Mouse (Mus musculus): ENCODE data around the gene Aldoart2.
"Not testable (repeated sequence)": the region's sequence is repeated elsewhere in the genome, so short reads cannot be mapped to it uniquely, and the experiment has no call there.

Aldoart2 gene

DNA sequence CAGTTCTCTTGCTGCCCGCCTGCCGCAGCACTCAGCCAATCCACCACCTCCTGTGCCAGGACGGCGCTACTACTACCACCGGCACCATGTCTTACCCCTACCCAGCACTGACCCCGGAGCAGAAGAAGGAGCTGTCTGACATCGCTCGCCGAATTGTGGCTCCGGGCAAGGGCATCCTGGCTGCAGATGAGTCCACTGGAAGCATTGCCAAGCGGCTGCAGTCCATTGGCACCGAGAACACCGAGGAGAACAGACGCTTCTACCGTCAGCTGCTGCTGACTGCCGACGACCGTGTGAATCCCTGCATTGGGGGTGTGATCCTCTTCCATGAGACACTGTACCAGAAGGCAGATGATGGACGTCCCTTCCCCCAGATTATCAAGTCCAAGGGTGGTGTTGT lies at the start of gene Aldoart2:
Aldoart2 (plus strand) TSS at position 34 of the 400 bp plus-strand sequence.
- no peak for DNase-seq (ENCODE audit: low spot score)

DNA sequence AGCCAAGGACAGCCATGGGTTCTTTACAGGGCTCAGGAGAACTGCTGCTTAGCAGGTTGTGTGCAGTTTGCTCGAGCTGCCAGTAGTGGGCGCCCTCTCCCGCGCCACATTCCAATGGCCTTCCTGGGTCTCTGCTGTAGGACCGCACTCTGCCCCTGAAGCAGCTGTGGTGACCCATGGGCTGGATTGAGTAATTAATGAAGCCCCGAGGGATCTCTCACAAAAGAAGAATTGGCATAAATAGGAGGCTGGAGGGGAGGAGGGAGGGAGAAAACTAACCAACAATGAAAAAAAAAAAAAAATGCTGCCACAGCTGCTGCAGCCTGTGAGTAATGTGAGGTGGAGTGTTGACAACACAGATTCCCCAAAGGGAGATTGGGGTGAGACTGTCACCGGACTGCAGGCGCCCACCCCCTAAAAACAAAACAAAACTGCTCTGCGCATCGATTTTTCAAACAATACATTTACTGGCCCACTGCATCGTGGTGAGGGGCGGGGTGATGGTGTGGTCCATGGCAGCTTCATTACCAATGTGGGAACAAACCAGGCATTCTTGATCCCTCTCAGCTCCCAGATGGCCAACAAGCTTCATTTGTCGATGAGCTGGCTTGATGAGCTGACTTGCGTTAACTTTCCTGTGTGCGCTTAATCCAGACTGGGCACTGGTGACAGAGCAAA lies 46.8 kb upstream of the Aldoart2 start:
- no peak for DNase-seq (ENCODE audit: low spot score)

DNA sequence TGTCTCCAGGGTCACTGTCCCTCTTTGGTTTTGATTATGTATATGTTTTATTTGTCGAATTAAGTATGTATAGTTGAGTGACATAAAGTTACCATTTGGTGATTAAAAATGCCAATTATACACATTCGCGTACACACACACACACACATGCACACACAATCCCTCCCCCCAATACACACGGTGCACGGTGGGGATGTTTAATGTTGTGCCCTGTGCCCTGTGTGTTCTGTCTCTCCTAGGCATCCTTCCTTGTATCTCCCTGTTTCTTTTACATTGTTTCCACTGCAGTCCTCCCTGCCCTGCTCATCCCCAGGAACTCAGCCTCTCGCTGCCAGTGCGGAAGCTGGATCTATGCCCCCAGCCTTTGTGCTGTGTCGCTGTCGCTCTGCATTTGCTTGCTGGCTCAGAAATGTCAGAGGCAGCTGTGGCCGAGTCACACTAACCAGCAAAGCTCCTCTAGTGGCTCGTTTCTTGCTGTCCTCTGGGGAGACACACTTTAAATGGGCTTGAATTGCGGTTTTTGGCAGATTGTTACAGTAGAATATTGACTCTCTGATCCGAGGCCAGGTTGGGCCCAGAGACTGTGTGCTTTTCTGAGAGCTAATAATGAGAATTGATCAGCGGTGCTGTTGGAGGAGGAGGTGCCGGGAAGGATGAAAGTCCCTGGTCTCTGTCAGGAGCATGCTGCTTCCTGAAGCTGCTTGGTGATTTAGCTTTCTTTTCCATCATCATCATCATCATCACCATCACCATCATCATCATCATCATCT lies 37.9 kb upstream of the Aldoart2 start:
- no peak for DNase-seq (ENCODE audit: low spot score)

DNA sequence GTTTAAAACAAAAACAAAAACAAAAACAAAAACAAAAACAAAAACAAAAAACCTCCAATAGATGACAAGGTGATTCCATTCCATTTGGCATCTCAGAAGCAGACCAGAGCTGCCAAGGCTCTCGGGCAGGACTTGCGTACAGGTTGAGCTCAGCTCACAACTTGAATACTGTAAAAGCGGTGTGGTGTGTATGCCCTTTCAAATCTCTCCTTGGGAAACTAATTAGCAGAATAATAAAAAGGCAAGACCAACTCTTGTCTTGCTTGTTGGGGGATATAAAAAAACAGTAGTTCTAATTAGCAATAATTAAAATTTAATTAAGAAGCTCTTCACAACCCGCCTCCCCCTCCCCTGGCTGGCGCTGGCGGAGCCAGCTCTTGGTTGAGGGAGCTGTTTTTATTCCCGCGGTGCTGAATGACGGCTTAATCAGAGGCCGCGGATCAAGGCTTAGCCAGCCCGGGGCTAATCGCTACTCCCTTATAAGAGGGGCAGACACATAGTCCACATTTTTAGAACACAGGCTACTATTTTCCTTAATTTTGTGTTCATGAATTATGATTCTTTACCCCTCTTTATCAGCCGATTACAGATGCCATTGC lies 28.4 kb upstream of the Aldoart2 start:
- no peak for DNase-seq (ENCODE audit: low spot score)

DNA sequence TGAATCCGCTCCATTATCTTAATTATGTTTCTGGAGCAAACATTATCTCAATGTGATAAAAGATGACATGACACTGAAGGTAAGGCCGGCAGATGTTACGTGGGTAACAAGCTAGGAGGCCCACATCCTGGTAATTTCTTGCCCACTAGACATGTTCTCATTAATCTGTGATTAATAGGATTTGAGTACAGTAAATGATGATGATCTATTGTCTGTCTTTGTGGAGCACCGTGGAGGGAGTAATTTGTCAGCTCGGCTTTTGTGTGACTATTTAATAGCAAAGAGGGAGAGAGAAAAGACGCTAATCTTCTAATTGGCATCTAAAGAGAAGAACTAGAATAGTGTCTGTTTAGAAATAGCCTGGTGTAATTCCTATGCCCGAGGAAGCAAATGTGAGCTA lies 27.3 kb upstream of the Aldoart2 start:
- DNase-seq (ENCODE audit: low spot score), result no peak

GRCm38 (mm10) chr12:55538328-55538971 lies 26.6 kb upstream of the Aldoart2 start:
- no peak for DNase-seq (ENCODE audit: low spot score)

GRCm38 (mm10) chr12:55539157-55539556 lies 25.9 kb upstream of the Aldoart2 start:
- DNase-seq (ENCODE audit: low spot score), result no peak

- not testable (repeated sequence) for DNase-seq (ENCODE audit: low spot score)
Observed at GRCm38 (mm10) chr12:55554901-55555300, 10.1 kb upstream of the Aldoart2 start.

DNA sequence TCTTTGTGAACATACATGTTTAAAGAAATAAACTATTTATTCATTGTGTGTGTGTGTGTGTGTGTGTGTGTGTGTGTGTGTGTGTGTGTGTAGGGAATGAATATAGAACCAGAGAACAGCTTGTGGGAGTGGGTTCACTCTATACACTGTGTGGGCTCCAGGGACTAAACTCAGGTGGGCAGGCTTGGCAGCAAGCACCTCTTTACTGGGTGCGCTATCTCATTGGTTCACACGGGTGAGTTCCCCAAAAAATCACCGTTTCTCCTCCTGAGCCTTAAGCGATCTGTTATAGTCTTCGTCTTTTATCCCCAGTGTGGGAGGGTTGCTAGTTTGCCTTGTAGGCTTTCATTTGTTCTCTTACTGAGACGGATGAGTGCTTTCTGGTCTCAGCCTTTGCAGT lies 7.2 kb upstream of the Aldoart2 start:
- no peak for DNase-seq (ENCODE audit: low spot score)

DNA sequence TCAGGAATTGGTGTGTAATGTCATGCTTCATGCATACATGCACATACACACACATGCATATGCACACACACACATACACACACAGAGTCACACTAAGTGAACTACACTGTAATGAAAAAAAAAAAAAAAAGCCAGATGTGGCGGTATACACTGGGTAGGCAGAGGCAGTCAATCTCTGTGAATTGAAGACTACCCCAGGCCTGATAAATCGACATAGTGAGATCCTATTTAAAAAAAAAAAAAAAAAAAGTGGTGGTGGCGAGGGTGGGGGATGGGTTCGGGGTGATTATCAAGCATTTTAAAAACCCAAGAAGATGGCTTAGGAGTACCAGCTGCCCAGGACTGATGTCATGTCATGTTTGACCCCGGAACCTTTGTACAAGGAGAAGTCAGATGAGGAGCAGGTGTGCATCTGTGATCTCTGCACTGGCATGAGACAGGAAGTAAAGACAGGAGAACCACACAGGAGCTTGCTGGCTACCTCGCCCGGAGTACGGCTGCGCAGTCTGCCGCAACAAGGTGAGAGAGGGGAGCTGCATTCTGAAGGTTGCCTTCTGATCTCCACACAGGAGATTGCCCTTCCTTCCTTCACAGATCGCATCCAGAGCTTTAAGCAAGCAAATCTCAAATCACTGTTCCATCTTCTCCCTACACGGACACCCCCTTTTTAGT lies 5.7 kb upstream of the Aldoart2 start:
- DNase-seq (ENCODE audit: low spot score), result no peak

GRCm38 (mm10) chr12:55560025-55560690 lies 4.9 kb upstream of the Aldoart2 start:
- no peak for DNase-seq (ENCODE audit: low spot score)

- DNase-seq (ENCODE audit: low spot score), result no peak
Observed at GRCm38 (mm10) chr12:55563742-55564141, 1.3 kb upstream of the Aldoart2 start.

DNA sequence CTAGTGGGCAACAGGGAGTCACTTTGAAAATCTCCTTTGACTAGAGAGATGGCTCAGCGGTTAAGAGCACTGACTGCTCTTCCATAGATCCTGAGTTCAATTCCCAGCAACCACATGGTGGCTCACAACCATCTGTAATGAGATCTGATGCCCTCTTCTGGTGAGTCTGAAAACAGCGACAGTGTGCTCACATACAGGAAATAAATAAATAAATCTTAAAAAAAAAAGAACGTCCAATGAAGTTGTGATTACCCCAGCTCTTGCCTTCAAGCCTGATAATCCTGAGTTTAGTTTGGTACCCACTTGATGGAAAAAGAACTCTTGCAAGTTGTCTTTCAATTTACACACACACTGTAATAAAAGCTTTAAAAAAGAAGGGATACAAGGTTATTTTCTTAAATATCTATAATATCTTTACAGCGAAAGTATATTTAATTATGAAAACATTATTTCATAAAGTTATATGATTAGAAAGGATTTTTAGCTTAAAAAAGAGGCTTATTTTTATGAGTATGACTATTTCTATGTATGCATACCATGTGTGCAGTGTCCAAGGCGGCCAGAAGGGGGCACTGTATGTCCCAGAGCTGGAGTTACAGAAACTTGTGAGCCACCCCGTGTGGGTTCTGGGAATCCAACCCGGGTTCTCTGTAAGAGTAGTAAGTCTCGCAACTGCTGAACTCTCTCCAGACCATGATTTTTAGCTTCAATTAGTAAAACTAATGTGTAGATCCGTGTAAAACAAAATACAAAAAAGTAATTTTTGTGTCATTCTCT lies 664 bp upstream of the Aldoart2 start:
- DNase-seq (ENCODE audit: low spot score), result no peak

- DNase-seq (ENCODE audit: low spot score), result no peak
Observed at GRCm38 (mm10) chr12:55565867-55566266, 828 bp downstream of the Aldoart2 start.

- no peak for DNase-seq (ENCODE audit: low spot score)
Observed at GRCm38 (mm10) chr12:55566837-55567236, 1.8 kb downstream of the Aldoart2 start.

- no peak for DNase-seq (ENCODE audit: low spot score)
Observed at GRCm38 (mm10) chr12:55568466-55568865, 3.4 kb downstream of the Aldoart2 start.

DNA sequence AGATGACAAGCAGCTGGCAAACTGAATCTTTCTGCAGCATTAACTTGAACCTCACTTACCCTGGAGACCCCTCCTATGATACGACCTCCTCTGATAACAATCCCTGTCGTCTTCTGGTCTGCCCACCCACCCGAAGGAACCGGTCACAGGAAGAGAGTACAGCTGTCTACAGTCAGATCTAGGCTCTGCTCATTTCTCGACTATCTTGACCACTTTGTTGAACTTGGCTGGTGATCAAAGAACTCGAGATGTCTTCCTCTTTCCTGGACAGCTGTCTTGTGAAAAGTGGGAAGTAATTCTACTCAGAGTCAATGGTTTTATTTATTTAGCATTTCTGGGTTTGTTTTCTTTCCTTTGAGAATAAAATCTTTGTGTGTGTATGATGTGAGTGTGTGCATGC lies 4.6 kb downstream of the Aldoart2 start:
- DNase-seq (ENCODE audit: low spot score), result no peak

- DNase-seq (ENCODE audit: low spot score), result no peak
Observed at GRCm38 (mm10) chr12:55570646-55571045, 5.6 kb downstream of the Aldoart2 start.

DNA sequence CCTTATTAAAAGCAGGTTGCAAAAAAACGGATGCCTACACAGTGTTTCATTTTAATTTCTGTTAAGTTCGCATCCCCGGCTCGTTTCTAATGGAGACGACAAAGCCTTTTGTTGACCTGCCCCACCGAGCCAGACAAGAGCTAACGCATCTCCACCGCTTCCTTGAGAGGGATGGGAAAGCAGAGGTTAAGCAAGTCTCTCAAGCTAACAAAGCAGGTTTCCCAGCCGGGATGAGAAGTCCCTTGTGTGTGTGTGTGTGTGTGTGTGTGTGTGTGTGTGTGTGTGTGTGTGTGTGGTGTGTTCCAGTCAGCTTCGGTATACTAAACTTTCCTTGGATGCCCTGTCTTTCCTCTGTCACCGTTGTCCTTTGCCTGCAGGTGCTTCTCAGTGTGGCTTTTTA lies 6.1 kb downstream of the Aldoart2 start:
- DNase-seq (ENCODE audit: low spot score), result no peak

GRCm38 (mm10) chr12:55571661-55572060 lies 6.6 kb downstream of the Aldoart2 start:
- DNase-seq (ENCODE audit: low spot score), result no peak

- no peak for DNase-seq (ENCODE audit: low spot score)
Observed at GRCm38 (mm10) chr12:55573089-55573488, 8.1 kb downstream of the Aldoart2 start.

Measured in ovary, adult 18-20 months (tissue).